Mouse (Mus musculus) liver, postnatal 0 days (tissue): ENCODE measurements around the gene Ywhab. TPM values are rescaled to one million over a fixed set of nuclear protein-coding genes. Genes with fewer than 3 reads are reported as not detected.

ENCODE experiments used
- ATAC-seq: fragments of 200-750 bp; cut with Nextera tagmentation; 2 replicates; pipeline ENCODE4 v1.8.0; 2017; ENCODE audit warnings: mild to moderate bottlenecking, moderate library complexity
- DNase-seq: peaks from one replicate; pipeline ENCODE4 v3.0.0-alpha.2; 2016
- H3K27ac ChIP-seq: fragments of 300-500 bp; sonication (generic); 2 replicates; pipeline ENCODE4 v1.5.1; 2014; ENCODE audit warnings: antibody characterized with exemption, moderate library complexity, mild to moderate bottlenecking, low read depth
- H3K27me3 ChIP-seq: fragments of 300-500 bp; sonication (generic); 2 replicates; pipeline ENCODE4 v1.6.1; 2014; ENCODE audit warnings: low read length, control low read depth, mixed read lengths; ENCODE audit not compliant: insufficient read depth
- H3K36me3 ChIP-seq: fragments of 300-500 bp; sonication (generic); replicated peaks from 2 replicates; pipeline ENCODE4 v1.6.1; 2014; ENCODE audit warnings: mild to moderate bottlenecking, control low read depth, low read length, moderate library complexity, mixed read lengths; ENCODE audit not compliant: insufficient read depth
- H3K4me1 ChIP-seq: fragments of 300-500 bp; sonication (generic); 2 replicates; pipeline ENCODE4 v1.6.1; 2014; ENCODE audit warnings: antibody characterized with exemption, mild to moderate bottlenecking, control low read depth; ENCODE audit not compliant: insufficient read depth
- H3K4me2 ChIP-seq: fragments of 300-500 bp; sonication (generic); 2 replicates; pipeline ENCODE4 v1.6.1; 2014; ENCODE audit warnings: low read depth, mild to moderate bottlenecking, low read length, moderate library complexity, mixed read lengths
- H3K4me3 ChIP-seq: fragments of 300-500 bp; sonication (generic); 2 replicates; pipeline ENCODE4 v1.5.1; 2014; ENCODE audit warnings: low read depth, low read length
- H3K9ac ChIP-seq: fragments of 300-500 bp; sonication (generic); replicated peaks from 2 replicates; pipeline ENCODE4 v1.6.1; 2014; ENCODE audit warnings: mild to moderate bottlenecking, moderate library complexity
- H3K9me3 ChIP-seq: fragments of 300-500 bp; sonication (generic); 2 replicates; pipeline ENCODE4 v1.6.1; 2016; ENCODE audit warnings: mild to moderate bottlenecking, control low read depth, low read length, mixed read lengths
- CTCF ChIP-seq: sonication (generic); IDR thresholded peaks from 2 replicates; pipeline ENCODE4 v1.5.1; 2016; ENCODE audit warnings: antibody characterized with exemption, low read depth
- EP300 ChIP-seq: IDR thresholded peaks from 2 replicates; pipeline ENCODE4 v1.6.1; 2016; ENCODE audit warnings: antibody characterized with exemption, low read depth, mild to moderate bottlenecking
- WGBS: fragments of 180-500 bp; shearing (Covaris S2); extraction: QIAGEN DNeasy Blood & Tissue Kit; methylation state at CpG from one replicate; pipeline ENCODE4 v1.1.7; 2014; ENCODE audit not compliant: insufficient replicate concordance; 5-methylcytosine and 5-hydroxymethylcytosine counted together
- polyA plus RNA-seq: library from polyadenylated mRNA; unstranded; fragments of >200 nt; fragmentation: Nextera tagmentation; extraction: Ambion mirVana; gene quantifications from 2 replicates; pipeline ENCODE4 v1.2.1, GENCODE M21; 2015

Gene Ywhab
- polyA plus RNA-seq, 1 experiment from 2014 or later = 85.8 TPM

- Histone ChIP-seq H3K9ac (no peak overlapping the region), H3K27ac (no peak overlapping the region), H3K27me3 (no peaks in the 10 kb centered on the region), H3K4me2 (no peak overlapping the region), H3K4me1 (no peaks in the 10 kb centered on the region), H3K9me3 (0 out of 2 replicates have a peak, but pooled peaks cover 3% of the 10 kb centered on the region), H3K36me3 (no peaks in the 10 kb centered on the region), H3K4me3 (no peak overlapping the region)
- 39% methylated on average over 10 of the region's 10 CpGs for WGBS
- DNase-seq = peak; percentile 34
- ATAC-seq = peak; percentile 78
- TF ChIP-seq CTCF (peak; percentile 39), EP300 (no peak; the same call in 1 of the 2 replicates)
Observed at GRCm38 (mm10) chr2:164036520-164037019, 41.8 kb downstream of the Ywhab start.

- H3K9me3 ChIP-seq = no peaks in the 10 kb centered on the region
- TF ChIP-seq CTCF (no peak), EP300 (no peak)
- ATAC-seq (no peak), DNase-seq (no peak)
- no peak overlapping the region for H3K27ac ChIP-seq
- WGBS = 82% methylated on average over 1 of the region's 1 CpGs
- no peak overlapping the region for H3K4me3 ChIP-seq
- H3K4me2 ChIP-seq = no peak overlapping the region
- H3K9ac ChIP-seq = no peak overlapping the region
- H3K36me3 ChIP-seq = no peaks in the 10 kb centered on the region
- H3K27me3 ChIP-seq = no peaks in the 10 kb centered on the region
- H3K4me1 ChIP-seq = no peaks in the 10 kb centered on the region
Observed at GRCm38 (mm10) chr2:164038407-164039028, 43.8 kb downstream of the Ywhab start.

- no peaks in the 10 kb centered on the region for H3K4me1 ChIP-seq
- no peaks in the 10 kb centered on the region for H3K36me3 ChIP-seq
- H3K9ac ChIP-seq = no peak overlapping the region
- no peak overlapping the region for H3K27ac ChIP-seq
- ATAC-seq = peak; percentile 20; the same call in 1 of the 2 replicates
- H3K4me3 ChIP-seq = no peak overlapping the region
- DNase-seq = peak; percentile 56
- TF ChIP-seq EP300 (no peak), CTCF (no peak)
- H3K4me2 ChIP-seq = no peak overlapping the region
- no peaks in the 10 kb centered on the region for H3K27me3 ChIP-seq
- 62% methylated on average over 6 of the region's 6 CpGs for WGBS
- H3K9me3 ChIP-seq = no peaks in the 10 kb centered on the region
Observed at GRCm38 (mm10) chr2:164040949-164041348, 46.2 kb downstream of the Ywhab start.

DNA sequence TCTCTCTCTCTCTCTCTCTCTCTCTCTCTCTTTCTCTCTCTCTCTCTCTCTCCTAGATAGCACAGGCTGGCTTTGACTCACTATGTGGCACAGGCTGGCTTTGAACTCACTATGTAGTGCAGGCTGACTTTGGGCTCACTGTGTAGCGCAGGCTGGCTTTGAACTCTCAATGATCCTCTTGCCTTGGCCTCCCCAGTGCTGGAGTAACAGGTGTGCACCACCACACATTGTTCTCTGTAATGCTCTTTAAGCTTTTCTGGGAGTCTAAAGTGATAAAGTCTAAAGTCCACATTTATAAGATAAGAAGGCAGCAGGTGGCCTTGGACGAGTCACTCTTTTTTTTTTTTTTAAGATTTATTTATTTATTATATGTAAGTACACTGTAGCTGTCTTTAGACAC, 46.8 kb downstream of the Ywhab start:
- ATAC-seq (no peak), DNase-seq (no peak)
- WGBS = 68% methylated on average over 2 of the region's 2 CpGs
- TF ChIP-seq CTCF (no peak), EP300 (no peak)
- H3K9ac ChIP-seq = no peak overlapping the region
- H3K36me3 ChIP-seq = no peaks in the 10 kb centered on the region
- H3K4me2 ChIP-seq = no peak overlapping the region
- no peaks in the 10 kb centered on the region for H3K4me1 ChIP-seq
- no peaks in the 10 kb centered on the region for H3K9me3 ChIP-seq
- H3K27ac ChIP-seq = no peak overlapping the region
- no peaks in the 10 kb centered on the region for H3K27me3 ChIP-seq
- no peak overlapping the region for H3K4me3 ChIP-seq

- DNase-seq (peak; percentile 73), ATAC-seq (peak; percentile 82)
- peaks cover 3% of the 10 kb centered on the region; the same call in 1 of the 2 replicates for H3K4me1 ChIP-seq
- H3K4me2 ChIP-seq = peak overlapping the region; percentile 65
- no peak overlapping the region for H3K27ac ChIP-seq
- whole genome bisulfite sequencing = 3% methylated on average over 13 of the region's 16 CpGs
- no peaks in the 10 kb centered on the region for H3K27me3 ChIP-seq
- no peaks in the 10 kb centered on the region for H3K9me3 ChIP-seq
- TF ChIP-seq CTCF (no peak), EP300 (no peak)
- peaks cover 5% of the 10 kb centered on the region for H3K36me3 ChIP-seq
- H3K9ac ChIP-seq = no peak overlapping the region
- 0 out of 2 replicates have a peak overlapping the region, but pooled peaks have one; percentile 20 for H3K4me3 ChIP-seq
Observed at GRCm38 (mm10) chr2:164047197-164047690, 52.5 kb downstream of the Ywhab start.

GRCm38 (mm10) chr2:164053767-164054166, 59.0 kb downstream of the Ywhab start:
- Histone ChIP-seq H3K4me2 (no peak overlapping the region), H3K27me3 (no peaks in the 10 kb centered on the region), H3K36me3 (peaks cover 53% of the 10 kb centered on the region), H3K9ac (no peak overlapping the region), H3K4me3 (no peak overlapping the region), H3K9me3 (no peaks in the 10 kb centered on the region), H3K27ac (no peak overlapping the region), H3K4me1 (no peaks in the 10 kb centered on the region)
- ATAC-seq = peak; percentile 71
- TF ChIP-seq CTCF (no peak), EP300 (no peak)
- 72% methylated on average over 8 of the region's 8 CpGs for WGBS
- no peak for DNase-seq
